Mouse (Mus musculus) layer of hippocampus, adult 2 months (tissue): ENCODE results near the gene Ggcx. TPM values are rescaled to one million over a fixed set of nuclear protein-coding genes. Genes with fewer than 3 reads are reported as not detected.
A peak's percentile ranks its signal among the peaks of the same experiment; 100 is the strongest.
"Not testable (repeated sequence)": the region's sequence is repeated elsewhere in the genome, so short reads cannot be mapped to it uniquely, and the experiment has no call there.

ENCODE experiments used
- DNase-seq, 2 experiments: peaks; one replicate each; pipeline ENCODE4 v3.0.0; 2022; ENCODE audit warnings: low spot score in 2 of 2
- H3K27ac ChIP-seq: fragments of 200-600 bp; 2 replicates; pipeline ENCODE4 v1.8.1; 2022
- H3K4me3 ChIP-seq: fragments of 200-600 bp; 2 replicates; pipeline ENCODE4 v1.8.1; 2022; ENCODE audit warnings: mild to moderate bottlenecking
- CTCF ChIP-seq: fragments of 200-600 bp; conservative IDR thresholded peaks from 2 replicates; pipeline ENCODE4 v1.8.1; 2022; ENCODE audit warnings: antibody characterized with exemption, mild to moderate bottlenecking, moderate library complexity
- total RNA-seq, 2 experiments: library from RNA; stranded (reverse); gene quantifications; 2 replicates each; pipeline ENCODE4 v1.2.3; 2021

Ggcx gene
- total RNA-seq, 2 experiments from 2014 or later, result 24.2 to 30.3 TPM

DNA sequence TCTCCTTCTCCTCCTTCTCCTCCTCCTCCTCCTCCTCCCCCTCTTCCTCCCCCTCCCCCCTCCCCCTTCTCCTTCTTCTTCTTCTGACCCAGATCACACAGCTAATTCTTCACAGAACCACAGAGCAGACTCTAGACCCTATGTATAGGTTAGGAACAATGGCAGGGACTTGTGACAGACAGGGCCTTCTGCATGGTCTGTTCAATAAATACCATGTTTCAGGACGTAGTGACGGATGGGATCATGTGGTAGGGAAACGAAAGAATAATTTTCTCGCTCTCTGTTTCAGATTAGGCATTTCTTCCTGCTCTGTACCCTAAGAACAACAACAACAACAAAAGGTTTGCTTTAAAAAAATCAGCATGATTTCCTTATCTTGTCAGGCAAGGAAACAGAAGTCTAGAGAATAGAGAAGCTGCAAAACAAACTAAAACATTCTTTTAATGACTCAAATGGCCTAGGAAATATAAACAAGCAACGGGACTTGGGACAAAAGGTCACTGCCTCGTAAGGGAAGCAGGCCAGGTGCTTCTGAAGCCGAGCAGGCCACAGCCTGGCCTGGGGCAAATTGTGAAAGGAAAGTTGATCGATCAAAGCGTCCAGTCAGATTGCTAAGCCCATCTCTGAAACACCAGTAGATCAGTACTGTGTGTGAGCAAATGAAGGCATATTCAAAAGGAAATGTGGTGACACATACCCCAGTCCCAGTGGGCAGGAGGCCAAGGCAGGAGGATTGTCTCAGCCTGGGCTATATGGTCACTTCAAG is 46.1 kb downstream of the Ggcx start:
- Histone ChIP-seq H3K27ac (no peak overlapping the region), H3K4me3 (no peak overlapping the region)
- no peak for TF ChIP-seq CTCF
- DNase-seq, result no peak

DNA sequence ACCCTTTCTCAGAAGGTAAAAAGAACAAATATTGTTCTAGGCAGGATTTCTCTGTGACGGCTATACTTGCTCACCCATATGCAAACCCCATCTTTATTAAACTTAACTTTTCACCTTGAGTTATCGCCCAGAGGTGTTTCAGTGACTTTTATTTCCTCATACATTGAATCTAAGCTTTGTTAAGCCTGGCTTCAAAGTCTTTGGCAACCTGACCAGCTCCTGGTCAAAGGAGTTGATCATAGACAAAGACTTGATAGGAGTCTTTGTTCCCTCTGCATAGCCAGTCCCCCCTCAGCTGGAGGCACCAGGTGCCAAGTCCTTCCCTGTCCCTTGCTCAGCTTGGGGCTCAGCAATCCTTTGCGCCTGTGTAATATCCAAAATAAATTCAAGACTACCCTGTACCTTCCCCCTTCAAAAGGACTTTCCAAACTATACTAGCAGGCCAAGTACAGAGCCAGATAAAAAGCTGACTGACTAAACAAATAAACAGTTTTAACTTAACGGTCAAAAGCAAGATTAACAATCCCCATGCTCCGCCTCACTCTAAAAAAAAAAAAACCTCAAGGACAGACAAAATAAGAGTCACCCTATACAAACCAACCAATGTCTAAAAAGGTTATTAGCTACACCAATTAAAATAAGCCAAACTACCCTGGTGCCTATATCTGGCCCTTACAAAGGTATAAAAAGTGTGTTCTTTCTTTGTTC is 48.6 kb downstream of the Ggcx start:
- H3K4me3 ChIP-seq, H3K27ac ChIP-seq, DNase-seq: not testable (repeated sequence)

DNA sequence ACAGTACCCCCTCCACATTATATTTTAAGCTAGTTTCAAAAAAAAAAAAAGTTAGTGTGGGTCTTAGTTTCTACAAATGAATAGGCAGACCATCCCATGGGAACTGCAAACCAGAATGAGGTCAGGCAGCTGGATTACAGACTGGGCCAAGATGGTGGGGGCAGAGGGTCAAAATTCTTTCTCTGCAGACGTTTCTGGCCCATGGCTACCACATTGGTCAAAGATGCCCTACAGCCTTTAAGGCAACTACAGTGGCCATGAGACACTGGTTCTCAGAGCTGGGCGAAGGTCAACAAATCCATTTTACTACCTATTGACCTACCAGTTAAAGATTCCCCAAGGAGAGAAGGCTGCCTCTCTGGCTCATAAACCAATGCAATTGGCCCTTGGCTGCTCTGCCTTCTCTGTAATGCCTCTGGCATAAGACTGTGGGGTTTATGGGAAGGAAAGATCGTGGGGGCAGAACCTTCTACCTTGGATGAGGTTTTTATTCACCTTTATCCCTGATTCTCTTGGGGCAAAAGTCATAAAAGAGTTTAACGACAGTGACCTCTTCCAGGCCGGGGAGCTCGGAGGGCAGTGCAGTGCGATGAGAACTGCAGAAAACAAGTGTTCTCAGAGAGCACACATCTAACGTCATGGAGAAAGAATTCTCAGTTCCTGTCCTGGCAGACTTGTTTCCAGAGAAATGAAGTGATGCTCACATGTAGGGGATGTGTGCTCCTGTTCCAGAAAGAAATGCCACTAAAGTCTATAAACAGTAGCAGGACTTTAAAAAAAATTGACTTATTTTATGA is 51.5 kb downstream of the Ggcx start:
- Histone ChIP-seq H3K4me3 (no peak overlapping the region), H3K27ac (no peak overlapping the region)
- DNase-seq, result no peak
- no peak for TF ChIP-seq CTCF

DNA sequence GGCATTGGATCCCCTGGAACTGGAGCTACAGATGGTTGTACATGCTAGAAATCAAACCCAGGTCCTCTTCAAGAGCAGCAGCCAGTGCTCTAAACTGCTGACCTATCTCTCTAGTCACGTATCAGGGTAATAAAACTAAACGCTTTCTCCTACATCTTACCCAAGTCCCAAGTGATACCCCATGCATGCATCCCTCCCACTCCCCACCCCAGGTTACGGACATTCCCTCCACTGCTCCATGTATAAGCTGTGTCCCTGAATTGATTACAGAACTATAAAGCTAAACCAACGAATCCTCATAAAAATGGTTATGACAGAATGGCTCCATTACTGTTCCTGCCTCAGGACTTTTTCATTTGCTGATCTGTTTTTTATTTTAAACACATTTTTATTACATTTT is 52.1 kb downstream of the Ggcx start:
- no peak overlapping the region for H3K27ac ChIP-seq
- no peak for TF ChIP-seq CTCF
- DNase-seq, result no peak
- no peak overlapping the region for H3K4me3 ChIP-seq

DNA sequence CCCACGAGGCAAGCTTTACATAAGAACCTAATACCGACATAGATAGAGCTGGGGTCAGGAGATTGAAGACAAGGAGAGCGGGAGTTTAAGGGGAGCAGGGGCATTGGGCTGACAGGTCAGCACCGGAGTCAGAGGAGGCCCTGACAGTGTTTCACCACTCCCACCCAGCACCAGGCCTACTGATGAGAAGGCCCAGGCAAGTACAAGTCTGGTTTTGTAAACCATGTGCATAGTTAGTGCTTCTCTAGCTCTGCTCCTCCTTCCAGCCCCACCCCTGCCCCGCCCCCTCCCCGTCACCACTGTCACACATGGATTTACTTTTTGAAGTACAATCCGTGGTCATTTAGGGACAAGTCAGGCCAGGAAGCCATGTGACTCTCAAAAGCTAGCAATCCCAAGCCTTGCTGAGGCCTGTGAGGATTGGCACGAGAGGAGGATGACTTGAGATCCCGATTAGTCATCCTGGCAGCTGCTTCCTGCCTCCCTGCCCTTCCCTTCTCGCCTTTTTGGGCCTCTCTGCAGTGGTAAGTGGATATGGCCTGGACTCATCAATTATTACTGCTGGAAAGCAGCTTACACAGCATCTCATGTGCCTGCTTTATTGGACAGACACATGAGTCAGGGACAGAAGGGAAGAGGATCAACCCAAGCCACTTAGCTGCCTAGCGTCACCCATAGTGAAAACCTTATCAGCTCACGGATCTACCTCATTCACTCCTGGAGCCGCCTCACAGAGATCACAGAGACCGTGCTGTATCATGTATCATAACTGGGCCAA is 59.3 kb downstream of the Ggcx start:
- no peak overlapping the region for H3K4me3 ChIP-seq
- no peak overlapping the region for H3K27ac ChIP-seq
- TF ChIP-seq CTCF, result no peak
- no peak for DNase-seq

DNA sequence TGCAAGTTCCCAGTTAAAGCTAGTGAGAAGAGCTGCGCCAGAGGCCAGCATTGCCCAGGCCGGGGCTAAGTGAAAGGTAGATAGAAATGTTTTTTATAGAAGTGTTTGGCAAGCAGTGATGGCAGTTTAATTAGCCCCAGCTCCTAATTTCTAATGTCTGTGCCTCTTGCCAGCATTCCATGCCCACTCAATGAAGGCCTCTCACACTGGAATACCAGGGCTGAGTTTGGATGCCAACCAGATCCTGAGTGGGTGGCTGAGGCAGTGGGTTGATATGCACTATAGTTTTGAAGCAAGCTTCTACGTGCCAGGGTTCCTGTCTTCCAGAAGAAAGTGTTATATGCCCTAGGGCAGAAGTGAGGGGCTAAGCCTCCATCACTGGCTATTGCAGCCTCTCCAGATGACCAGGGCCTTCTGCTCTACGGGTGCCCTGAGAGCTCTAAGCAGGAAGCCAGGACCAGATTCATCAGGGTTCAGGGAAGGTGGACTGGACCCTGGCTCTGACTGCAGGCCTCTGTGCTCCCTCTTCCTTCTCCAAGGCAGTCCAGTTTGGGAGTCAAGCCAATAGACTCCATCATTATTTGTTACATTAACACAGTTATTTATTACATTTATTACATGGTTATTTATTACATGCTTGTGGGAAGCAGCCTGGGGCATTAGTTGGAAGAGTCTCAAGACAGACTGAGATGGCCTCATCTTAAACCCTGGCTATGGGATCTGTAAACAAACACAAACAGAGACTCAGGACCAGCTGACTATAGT is 61.3 kb downstream of the Ggcx start:
- Histone ChIP-seq H3K27ac (peak overlapping the region; percentile 39; the same call in 1 of the 2 replicates), H3K4me3 (no peak overlapping the region)
- no peak for TF ChIP-seq CTCF
- DNase-seq, result peak; percentile 48 to 67

DNA sequence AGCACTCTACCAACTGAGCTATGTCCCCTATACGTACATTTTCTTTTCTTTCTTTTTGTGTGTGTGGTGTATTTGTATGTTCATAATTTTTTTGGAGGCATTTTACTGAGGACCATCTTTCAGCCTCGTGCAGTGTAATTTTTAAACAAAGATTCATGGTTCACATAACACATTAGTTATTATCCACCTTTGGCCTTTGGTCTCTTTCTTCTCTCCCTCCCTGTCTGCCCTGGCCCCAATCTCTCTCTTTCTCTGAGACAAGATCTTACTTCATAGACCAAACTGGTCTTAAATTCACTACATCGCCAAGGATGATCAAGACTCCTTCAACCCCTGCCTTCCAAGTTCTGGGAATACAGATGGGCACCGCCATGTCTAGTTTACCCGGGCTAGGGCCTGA is 62.7 kb downstream of the Ggcx start:
- Histone ChIP-seq H3K4me3 (no peak overlapping the region), H3K27ac (no peak overlapping the region)
- DNase-seq, result no peak
- TF ChIP-seq CTCF, result no peak

DNA sequence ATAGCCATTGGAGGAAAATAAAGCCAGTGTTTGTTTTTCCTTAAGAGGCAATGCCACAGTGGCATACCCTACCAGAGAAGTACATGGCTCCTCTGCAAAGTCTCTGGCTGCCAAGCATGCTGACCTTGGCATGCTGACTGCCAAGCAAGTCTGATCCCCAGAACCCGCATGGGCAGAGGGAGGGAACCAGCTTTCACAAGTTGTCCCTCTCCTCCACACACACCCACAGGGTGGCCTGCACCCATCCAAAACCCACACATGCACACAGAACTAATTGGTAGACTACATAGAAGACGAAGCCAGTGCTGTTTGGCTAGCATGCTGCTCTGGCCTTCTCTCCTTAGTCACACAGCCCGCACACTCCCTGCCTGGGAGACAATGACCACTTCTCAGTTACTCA is 63.5 kb downstream of the Ggcx start:
- Histone ChIP-seq H3K27ac (no peak overlapping the region), H3K4me3 (no peak overlapping the region)
- TF ChIP-seq CTCF, result no peak
- DNase-seq, result no peak

DNA sequence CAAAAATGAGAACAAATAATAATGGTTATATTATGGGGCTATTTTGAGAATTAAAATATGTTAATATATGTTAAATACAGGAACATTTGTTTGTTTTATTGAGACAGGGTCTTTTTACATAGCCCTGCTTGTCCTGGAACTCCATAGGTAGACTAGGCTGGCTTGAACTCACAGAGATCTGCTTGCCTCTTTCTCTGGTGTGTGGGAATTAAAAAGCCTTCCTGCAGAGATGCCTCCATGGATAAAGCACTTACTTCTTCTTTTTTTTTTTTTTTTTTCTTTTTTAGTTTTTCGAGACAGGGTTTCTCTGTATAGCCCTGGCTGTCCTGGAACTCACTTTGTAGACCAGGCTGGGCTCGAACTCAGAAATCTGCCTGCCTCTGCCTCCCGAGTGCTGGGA is 64.6 kb downstream of the Ggcx start:
- not testable (repeated sequence) for H3K4me3 ChIP-seq, DNase-seq

DNA sequence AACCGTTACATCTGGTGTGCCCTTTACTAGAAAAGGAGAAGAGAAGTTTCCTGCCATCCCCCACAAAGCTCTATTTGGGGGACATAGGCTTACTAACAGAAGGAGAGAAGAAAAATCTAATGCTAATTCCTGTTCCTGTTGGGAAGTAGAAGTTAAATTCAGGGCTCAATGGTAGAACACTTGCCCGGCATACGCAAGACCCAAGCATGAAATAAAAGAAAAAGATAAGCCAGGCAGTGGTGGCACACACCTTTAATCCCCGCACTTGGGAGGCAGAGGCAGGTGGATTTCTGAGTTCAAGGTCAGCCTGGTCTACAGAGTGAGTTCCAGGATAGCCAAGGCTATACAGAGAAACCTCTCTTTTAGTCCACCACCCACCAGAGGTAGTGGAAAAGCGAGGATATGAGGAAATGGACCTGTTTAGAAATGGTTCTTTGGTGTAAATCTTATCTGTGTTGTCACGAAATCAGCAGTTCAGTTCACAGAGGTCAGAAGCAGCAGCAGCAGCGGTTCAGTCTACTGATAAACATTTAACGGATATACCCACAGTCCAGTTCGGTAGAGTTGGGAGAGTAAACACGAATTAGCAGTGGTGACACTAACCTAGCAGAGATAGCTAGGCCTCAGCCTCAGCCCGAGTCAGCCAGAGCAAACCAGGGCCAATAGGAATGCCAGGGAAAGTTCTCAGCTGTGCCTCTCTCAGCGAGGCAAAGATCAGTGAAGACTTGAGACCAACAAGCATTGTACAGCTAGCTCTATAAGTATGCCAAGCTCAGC is 65.7 kb downstream of the Ggcx start:
- DNase-seq, result no peak
- Histone ChIP-seq H3K27ac (no peak overlapping the region), H3K4me3 (no peak overlapping the region)
- TF ChIP-seq CTCF, result no peak

More for the DNA sequence above, 64.6 kb downstream of the Ggcx start:
- not testable (repeated sequence) for H3K27ac ChIP-seq

DNA sequence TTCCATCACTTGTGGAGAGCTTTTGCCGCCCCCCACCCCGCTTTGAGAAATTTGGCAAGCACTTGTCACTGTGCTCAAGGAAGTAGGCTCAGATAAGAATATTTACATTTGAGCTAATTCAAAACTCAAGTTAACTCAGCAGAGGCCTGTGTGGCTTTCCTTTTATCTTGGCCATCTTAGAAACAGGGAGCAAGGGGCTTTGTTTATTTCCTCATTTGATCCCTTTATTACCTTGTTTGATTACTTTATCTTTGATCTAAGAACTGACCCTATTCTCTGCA is 66.3 kb downstream of the Ggcx start:
- H3K27ac ChIP-seq, result no peak overlapping the region
- DNase-seq, result no peak
- TF ChIP-seq CTCF, result no peak
- H3K4me3 ChIP-seq, result no peak overlapping the region

Other genes with a start within 250 kb of the Ggcx start
- 1 to 10 TPM; 2.1 to 3.1 TPM for gene Atoh8, start 178.7 kb upstream of the Ggcx start, total RNA-seq
- gene Sftpb, start 109.7 kb upstream of the Ggcx start, total RNA-seq, result not detected
- gene Usp39, start 69.1 kb upstream of the Ggcx start, total RNA-seq, result 10 to 100 TPM; 31.0 to 32.5 TPM
- gene 0610030E20Rik, start 67.0 kb upstream of the Ggcx start, total RNA-seq, result 10 to 100 TPM; 17.4 to 19.0 TPM
- 10 to 100 TPM in 1 of 2 experiments, 1 to 10 TPM in 1; 9.6 to 11.3 TPM for gene Tmem150a, start 58.9 kb upstream of the Ggcx start, total RNA-seq
- 10 to 100 TPM; 74.7 to 86.1 TPM for gene Rnf181, start 47.4 kb upstream of the Ggcx start, total RNA-seq
- gene Vamp5, start 33.8 kb upstream of the Ggcx start, total RNA-seq, result 1 to 10 TPM; 3.9 to 4.6 TPM
- gene Vamp8, start 23.6 kb upstream of the Ggcx start, total RNA-seq, result 10 to 100 TPM; 11.5 to 12.5 TPM
- 100 to 1,000 TPM; 172 to 195 TPM for gene Mat2a, start 25.2 kb downstream of the Ggcx start, total RNA-seq
- gene Sh2d6, start 107.4 kb downstream of the Ggcx start, total RNA-seq, result under 1 TPM; 0.49 to 0.56 TPM
- 1 to 10 TPM; 2.5 to 2.8 TPM for gene Capg, start 130.1 kb downstream of the Ggcx start, total RNA-seq
- 10 to 100 TPM; 25.4 to 25.8 TPM for gene Elmod3, start 184.1 kb downstream of the Ggcx start, total RNA-seq
- 10 to 100 TPM; 54.3 to 58.3 TPM for gene Retsat, start 184.2 kb downstream of the Ggcx start, total RNA-seq
- 10 to 100 TPM; 87.9 to 88.2 TPM for gene Tgoln1, start 202.7 kb downstream of the Ggcx start, total RNA-seq